ENCODE assay signal across 8 mouse cellular contexts in the genomic region with DNA sequence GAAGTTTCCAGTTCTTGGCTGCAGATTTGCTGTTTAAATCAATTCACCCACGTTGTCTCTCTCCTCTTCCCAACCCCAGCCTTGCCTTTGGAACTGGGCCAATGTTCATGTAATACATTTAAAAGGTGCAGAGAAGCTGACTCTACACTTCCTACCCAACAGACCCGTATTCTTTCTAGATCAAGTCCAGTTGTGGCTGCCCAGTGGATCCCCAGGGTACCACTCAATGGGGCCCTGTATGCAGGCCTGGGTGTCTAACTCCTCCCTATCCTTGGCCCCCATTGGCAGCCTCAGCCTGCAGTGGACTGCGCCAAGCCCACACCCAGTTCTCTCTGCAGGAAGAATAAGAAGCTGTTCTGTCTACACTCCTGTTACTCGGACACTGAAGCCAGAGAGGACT. TPM values are rescaled to one million over a fixed set of nuclear protein-coding genes. Genes with fewer than 3 reads are reported as not detected.
DNase-seq lines count a peak whose midpoint lies in the region; ATAC-seq and TF ChIP-seq lines count a peak whose summit lies in the region.

A gene (plus strand): TSS at position 318 of the 400 bp plus-strand sequence.

- H3K27me3 ChIP-seq in embryonic facial prominence, embryonic 12.5 days: no peaks in the 10 kb centered on the region
- no peaks in the 10 kb centered on the region for H3K27me3 ChIP-seq in embryonic facial prominence, embryonic 10.5 days (replicated peaks; ENCODE audit: low read depth, poor library complexity, severe bottlenecking)
- H3K27me3 ChIP-seq in neural tube, embryonic 13.5 days: no peaks in the 10 kb centered on the region
- H3K27me3 ChIP-seq in intestine, postnatal 0 days (replicated peaks; ENCODE audit: control insufficient read depth, insufficient read depth, low read length): no peaks in the 10 kb centered on the region

- peaks cover 13% of the 10 kb centered on the region for H3K4me1 ChIP-seq in embryonic facial prominence, embryonic 12.5 days
- 0 out of 2 replicates have a peak, but pooled peaks cover 7% of the 10 kb centered on the region for H3K4me1 ChIP-seq in embryonic facial prominence, embryonic 10.5 days
- peaks cover 20% of the 10 kb centered on the region for H3K4me1 ChIP-seq in neural tube, embryonic 13.5 days (replicated peaks)
- H3K4me1 ChIP-seq in intestine, postnatal 0 days (replicated peaks; ENCODE audit: control insufficient read depth, insufficient read depth, low read length): peaks cover 8% of the 10 kb centered on the region; the same call in 1 of the 2 replicates

- 42% methylated on average over 4 of the region's 4 CpGs for WGBS in embryonic facial prominence, embryonic 12.5 days
- WGBS in embryonic facial prominence, embryonic 10.5 days: 71% methylated on average over 4 of the region's 4 CpGs
- 62% methylated on average over 4 of the region's 4 CpGs for WGBS in neural tube, embryonic 13.5 days
- 12% methylated on average over 4 of the region's 4 CpGs for WGBS in intestine, postnatal 0 days

- H3K36me3 ChIP-seq in embryonic facial prominence, embryonic 12.5 days: no peaks in the 10 kb centered on the region
- H3K36me3 ChIP-seq in embryonic facial prominence, embryonic 10.5 days (replicated peaks): no peaks in the 10 kb centered on the region
- H3K36me3 ChIP-seq in neural tube, embryonic 13.5 days: peaks cover 15% of the 10 kb centered on the region; the same call in 1 of the 2 replicates
- no peaks in the 10 kb centered on the region; the same call in 1 of the 2 replicates for H3K36me3 ChIP-seq in intestine, postnatal 0 days (ENCODE audit: control insufficient read depth, insufficient read depth)

- peak within 1 kb of the TSS; percentile 9; the same call in 1 of the 2 replicates for H3K4me2 ChIP-seq in embryonic facial prominence, embryonic 12.5 days (replicated peaks)
- H3K4me2 ChIP-seq in neural tube, embryonic 13.5 days: no peak within 1 kb of the TSS; the same call in 1 of the 2 replicates
- H3K4me2 ChIP-seq in intestine, postnatal 0 days (replicated peaks; ENCODE audit: low read depth): peak within 1 kb of the TSS; percentile 9; the same call in 1 of the 2 replicates

- ATAC-seq in embryonic facial prominence, embryonic 12.5 days (ENCODE audit: insufficient number of reproducible peaks, insufficient read depth, low FRiP score, low TSS enrichment): 0 out of 2 replicates have a peak, but pooled peaks have one; percentile 47
- peak; percentile 70; the same call in 1 of the 2 replicates for ATAC-seq in neural tube, embryonic 13.5 days (ENCODE audit: low read depth)
- ATAC-seq in intestine, postnatal 0 days: peak; percentile 40; the same call in 1 of the 2 replicates

- no peaks in the 10 kb centered on the region for H3K9me3 ChIP-seq in embryonic facial prominence, embryonic 12.5 days
- H3K9me3 ChIP-seq in embryonic facial prominence, embryonic 10.5 days: no peaks in the 10 kb centered on the region
- H3K9me3 ChIP-seq in neural tube, embryonic 13.5 days: no peaks in the 10 kb centered on the region
- no peaks in the 10 kb centered on the region for H3K9me3 ChIP-seq in intestine, postnatal 0 days (ENCODE audit: control insufficient read depth)

- no peak within 1 kb of the TSS for H3K9ac ChIP-seq in embryonic facial prominence, embryonic 12.5 days
- H3K9ac ChIP-seq in neural tube, embryonic 13.5 days: peak within 1 kb of the TSS; percentile 31; the same call in 1 of the 2 replicates
- no peak within 1 kb of the TSS for H3K9ac ChIP-seq in intestine, postnatal 0 days (ENCODE audit: low read depth, low read length)

- no peak for DNase-seq in embryonic facial prominence, embryonic 10.5 days (ENCODE audit: low spot score)
- DNase-seq in neural tube, embryonic 10.5 days (ENCODE audit: extremely low spot score, low spot score): no peak
- DNase-seq in lung, postnatal 14 days: peak; percentile 18
- DNase-seq in embryo, embryonic 10.5 days (ENCODE audit: low spot score): no peak
- no peak for DNase-seq in thymus, postnatal 4 days

- peak within 1 kb of the TSS; percentile 50; the same call in 1 of the 2 replicates for H3K27ac ChIP-seq in embryonic facial prominence, embryonic 12.5 days
- no peak within 1 kb of the TSS for H3K27ac ChIP-seq in embryonic facial prominence, embryonic 10.5 days (replicated peaks)
- 0 out of 2 replicates have a peak within 1 kb of the TSS, but pooled peaks have one; percentile 38 for H3K27ac ChIP-seq in neural tube, embryonic 13.5 days (replicated peaks)
- peak within 1 kb of the TSS; percentile 46; the same call in 1 of the 2 replicates for H3K27ac ChIP-seq in intestine, postnatal 0 days (ENCODE audit: low read depth, low read length)

- H3K4me3 ChIP-seq in embryonic facial prominence, embryonic 12.5 days: no peak within 1 kb of the TSS
- no peak within 1 kb of the TSS for H3K4me3 ChIP-seq in embryonic facial prominence, embryonic 10.5 days
- no peak within 1 kb of the TSS for H3K4me3 ChIP-seq in neural tube, embryonic 13.5 days
- H3K4me3 ChIP-seq in intestine, postnatal 0 days (ENCODE audit: low read depth, low read length): no peak within 1 kb of the TSS

- no peak for TF ChIP-seq CTCF in intestine, postnatal 0 days (IDR thresholded peaks at IDR 0.05; ENCODE audit: low read depth)

RNA-seq across cellular contexts. Expression of the gene that starts here (rescaled TPM):
- polyA plus RNA-seq in embryonic facial prominence, embryonic 12.5 days (2016; fragmentation: Nextera tagmentation; extraction: Ambion mirVana): 1.2 and 1.6 TPM in 2 replicates
- 0.10 TPM in 1 of 2 replicates, not detected in the other for polyA plus RNA-seq in embryonic facial prominence, embryonic 10.5 days (2016; fragmentation: Nextera tagmentation; extraction: Ambion mirVana)
- polyA plus RNA-seq in neural tube, embryonic 13.5 days (2015; fragmentation: Nextera tagmentation; extraction: Ambion mirVana): 3.2 and 3.9 TPM in 2 replicates
- 5.9 and 7.0 TPM in 2 replicates for polyA plus RNA-seq in intestine, postnatal 0 days (2015; fragmentation: Nextera tagmentation; extraction: Ambion mirVana)
